Mouse (Mus musculus) liver, postnatal 0 days (tissue): ENCODE measurements around the gene Zfp607a. TPM values are rescaled to one million over a fixed set of nuclear protein-coding genes. Genes with fewer than 3 reads are reported as not detected.

Experiments
- ATAC-seq: fragments of 200-750 bp; cut with Nextera tagmentation; 2 replicates; pipeline ENCODE4 v1.8.0; 2017; ENCODE audit warnings: mild to moderate bottlenecking, moderate library complexity
- DNase-seq: peaks from one replicate; pipeline ENCODE4 v3.0.0-alpha.2; 2016
- H3K27ac ChIP-seq: fragments of 300-500 bp; sonication (generic); 2 replicates; pipeline ENCODE4 v1.5.1; 2014; ENCODE audit warnings: antibody characterized with exemption, moderate library complexity, mild to moderate bottlenecking, low read depth
- H3K27me3 ChIP-seq: fragments of 300-500 bp; sonication (generic); 2 replicates; pipeline ENCODE4 v1.6.1; 2014; ENCODE audit warnings: low read length, control low read depth, mixed read lengths; ENCODE audit not compliant: insufficient read depth
- H3K36me3 ChIP-seq: fragments of 300-500 bp; sonication (generic); replicated peaks from 2 replicates; pipeline ENCODE4 v1.6.1; 2014; ENCODE audit warnings: mild to moderate bottlenecking, control low read depth, low read length, moderate library complexity, mixed read lengths; ENCODE audit not compliant: insufficient read depth
- H3K4me1 ChIP-seq: fragments of 300-500 bp; sonication (generic); 2 replicates; pipeline ENCODE4 v1.6.1; 2014; ENCODE audit warnings: antibody characterized with exemption, mild to moderate bottlenecking, control low read depth; ENCODE audit not compliant: insufficient read depth
- H3K4me2 ChIP-seq: fragments of 300-500 bp; sonication (generic); 2 replicates; pipeline ENCODE4 v1.6.1; 2014; ENCODE audit warnings: low read depth, mild to moderate bottlenecking, low read length, moderate library complexity, mixed read lengths
- H3K4me3 ChIP-seq: fragments of 300-500 bp; sonication (generic); 2 replicates; pipeline ENCODE4 v1.5.1; 2014; ENCODE audit warnings: low read depth, low read length
- H3K9ac ChIP-seq: fragments of 300-500 bp; sonication (generic); replicated peaks from 2 replicates; pipeline ENCODE4 v1.6.1; 2014; ENCODE audit warnings: mild to moderate bottlenecking, moderate library complexity
- H3K9me3 ChIP-seq: fragments of 300-500 bp; sonication (generic); 2 replicates; pipeline ENCODE4 v1.6.1; 2016; ENCODE audit warnings: mild to moderate bottlenecking, control low read depth, low read length, mixed read lengths
- CTCF ChIP-seq: sonication (generic); IDR thresholded peaks from 2 replicates; pipeline ENCODE4 v1.5.1; 2016; ENCODE audit warnings: antibody characterized with exemption, low read depth
- EP300 ChIP-seq: IDR thresholded peaks from 2 replicates; pipeline ENCODE4 v1.6.1; 2016; ENCODE audit warnings: antibody characterized with exemption, low read depth, mild to moderate bottlenecking
- WGBS: fragments of 180-500 bp; shearing (Covaris S2); extraction: QIAGEN DNeasy Blood & Tissue Kit; methylation state at CpG from one replicate; pipeline ENCODE4 v1.1.7; 2014; ENCODE audit not compliant: insufficient replicate concordance; 5-methylcytosine and 5-hydroxymethylcytosine counted together
- polyA plus RNA-seq: library from polyadenylated mRNA; unstranded; fragments of >200 nt; fragmentation: Nextera tagmentation; extraction: Ambion mirVana; gene quantifications from 2 replicates; pipeline ENCODE4 v1.2.1, GENCODE M21; 2015

The Zfp607a gene
- polyA plus RNA-seq, result 0.66 and 0.73 TPM in 2 replicates

DNA sequence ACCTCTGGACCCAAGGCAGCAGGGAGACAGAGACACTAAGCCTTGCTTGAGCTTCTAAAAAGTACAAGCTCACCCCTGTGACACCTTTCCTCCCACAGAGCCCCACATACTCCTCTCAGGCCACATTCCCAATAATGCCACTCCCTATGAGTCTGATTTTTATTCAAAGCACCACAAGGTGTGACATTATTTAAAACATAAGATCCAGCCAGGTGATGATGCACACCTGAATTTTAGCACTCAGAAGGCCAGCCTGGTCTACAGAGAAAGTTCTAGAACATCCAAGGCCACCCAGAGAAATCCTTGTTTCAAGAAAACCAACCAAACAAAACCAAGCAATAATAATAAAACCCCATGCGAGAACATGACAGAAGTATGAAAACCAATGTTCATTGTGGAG is at the start of gene Zfp607a:
Gene Zfp607a (plus strand): TSS at position 301 of the 400 bp plus-strand sequence.
- Histone ChIP-seq H3K27me3 (no peaks in the 10 kb centered on the region), H3K4me2 (no peak within 1 kb of the TSS), H3K27ac (no peak within 1 kb of the TSS), H3K36me3 (no peaks in the 10 kb centered on the region; the same call in 1 of the 2 replicates), H3K4me3 (no peak within 1 kb of the TSS), H3K9me3 (no peaks in the 10 kb centered on the region), H3K4me1 (peaks cover 6% of the 10 kb centered on the region; the same call in 1 of the 2 replicates), H3K9ac (no peak within 1 kb of the TSS)
- no peak for TF ChIP-seq CTCF
- TF ChIP-seq EP300, result no peak
- ATAC-seq, result no peak
- no peak for DNase-seq
- 81% methylated on average over 1 of the region's 1 CpGs for WGBS

- no peaks in the 10 kb centered on the region for H3K9me3 ChIP-seq
- WGBS, result 88% methylated on average over 7 of the region's 7 CpGs
- H3K4me2 ChIP-seq, result no peak overlapping the region
- no peak overlapping the region for H3K4me3 ChIP-seq
- no peak for TF ChIP-seq EP300
- TF ChIP-seq CTCF, result no peak
- ATAC-seq, result no peak
- H3K36me3 ChIP-seq, result peaks cover 9% of the 10 kb centered on the region; the same call in 1 of the 2 replicates
- H3K9ac ChIP-seq, result no peak overlapping the region
- no peak for DNase-seq
- no peaks in the 10 kb centered on the region for H3K4me1 ChIP-seq
- H3K27ac ChIP-seq, result no peak overlapping the region
- no peaks in the 10 kb centered on the region for H3K27me3 ChIP-seq
Observed at GRCm38 (mm10) chr7:27818526-27819110, 38.7 kb upstream of the Zfp607a start.

GRCm38 (mm10) chr7:27822611-27823010 is 34.7 kb upstream of the Zfp607a start:
- TF ChIP-seq CTCF, result no peak
- no peak for TF ChIP-seq EP300
- H3K4me2 ChIP-seq, result no peak overlapping the region
- no peak overlapping the region for H3K9ac ChIP-seq
- H3K4me3 ChIP-seq, result no peak overlapping the region
- H3K27me3 ChIP-seq, result no peaks in the 10 kb centered on the region
- no peaks in the 10 kb centered on the region for H3K4me1 ChIP-seq
- H3K27ac ChIP-seq, result no peak overlapping the region
- H3K9me3 ChIP-seq, result peaks cover 7% of the 10 kb centered on the region
- H3K36me3 ChIP-seq, result peaks cover 9% of the 10 kb centered on the region; the same call in 1 of the 2 replicates
- ATAC-seq (no peak), DNase-seq (no peak)

- peaks cover 3% of the 10 kb centered on the region; the same call in 1 of the 2 replicates for H3K4me1 ChIP-seq
- H3K9ac ChIP-seq, result no peak overlapping the region
- 74% methylated on average over 2 of the region's 2 CpGs for WGBS
- TF ChIP-seq EP300, result no peak
- no peak for TF ChIP-seq CTCF
- H3K27me3 ChIP-seq, result no peaks in the 10 kb centered on the region
- H3K36me3 ChIP-seq, result no peaks in the 10 kb centered on the region
- H3K27ac ChIP-seq, result no peak overlapping the region
- no peak overlapping the region for H3K4me3 ChIP-seq
- no peak overlapping the region for H3K4me2 ChIP-seq
- ATAC-seq (no peak), DNase-seq (no peak)
- no peaks in the 10 kb centered on the region for H3K9me3 ChIP-seq
Observed at GRCm38 (mm10) chr7:27834131-27834530, 23.2 kb upstream of the Zfp607a start.

DNA sequence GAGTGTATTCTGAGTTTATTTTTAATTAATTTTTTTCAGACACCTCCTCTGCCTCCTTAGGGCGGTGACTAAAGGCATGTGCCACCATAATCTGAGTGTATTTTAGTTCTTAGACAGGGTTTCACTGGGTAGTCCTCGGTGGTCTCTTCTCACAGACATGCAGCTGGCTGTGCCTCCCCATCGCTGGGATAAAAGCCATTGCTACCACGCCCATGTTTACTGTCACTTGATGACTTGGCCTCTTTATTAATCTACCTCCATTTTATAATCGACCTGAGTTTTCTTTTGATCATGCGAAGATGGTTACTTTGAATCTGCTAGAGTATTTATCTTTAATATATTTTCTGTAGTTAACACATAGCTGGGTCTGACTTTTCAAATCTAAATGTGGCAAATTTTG is 19.4 kb upstream of the Zfp607a start:
- Histone ChIP-seq H3K36me3 (no peaks in the 10 kb centered on the region), H3K9ac (peak overlapping the region; percentile 62), H3K27ac (peak overlapping the region; percentile 82), H3K27me3 (no peaks in the 10 kb centered on the region), H3K9me3 (no peaks in the 10 kb centered on the region), H3K4me2 (peak overlapping the region; percentile 79), H3K4me1 (peaks cover 6% of the 10 kb centered on the region; the same call in 1 of the 2 replicates), H3K4me3 (peak overlapping the region; percentile 61)
- 28% methylated on average over 6 of the region's 6 CpGs for WGBS
- DNase-seq (no peak), ATAC-seq (peak; percentile 56; the same call in 1 of the 2 replicates)
- TF ChIP-seq CTCF, result no peak
- TF ChIP-seq EP300, result no peak

- 4% methylated on average over 32 of the region's 34 CpGs for WGBS
- no peaks in the 10 kb centered on the region for H3K36me3 ChIP-seq
Observed at GRCm38 (mm10) chr7:27838323-27839249, 18.7 kb upstream of the Zfp607a start, which contains the start of gene Zfp59. Gene Zfp59, plus strand, starts transcription at chr7:27838607.

More at GRCm38 (mm10) chr7:27838323-27839249, 18.7 kb upstream of the Zfp607a start, which contains the start of gene Zfp59:
- Histone ChIP-seq H3K9me3 (no peaks in the 10 kb centered on the region), H3K27ac (peak within 1 kb of the TSS; percentile 82), H3K4me3 (peak within 1 kb of the TSS; percentile 61), H3K27me3 (no peaks in the 10 kb centered on the region), H3K4me1 (peaks cover 6% of the 10 kb centered on the region; the same call in 1 of the 2 replicates), H3K4me2 (peak within 1 kb of the TSS; percentile 79), H3K9ac (peak within 1 kb of the TSS; percentile 62)
- peak; percentile 99 for ATAC-seq
- DNase-seq, result peak; percentile 85
- TF ChIP-seq EP300, result 0 out of 2 replicates have a peak, but pooled peaks have one; percentile 22
- TF ChIP-seq CTCF, result 0 out of 2 replicates have a peak, but pooled peaks have one; percentile 8
